ENCODE assay signal across 19 mouse cellular contexts in the genomic region with DNA sequence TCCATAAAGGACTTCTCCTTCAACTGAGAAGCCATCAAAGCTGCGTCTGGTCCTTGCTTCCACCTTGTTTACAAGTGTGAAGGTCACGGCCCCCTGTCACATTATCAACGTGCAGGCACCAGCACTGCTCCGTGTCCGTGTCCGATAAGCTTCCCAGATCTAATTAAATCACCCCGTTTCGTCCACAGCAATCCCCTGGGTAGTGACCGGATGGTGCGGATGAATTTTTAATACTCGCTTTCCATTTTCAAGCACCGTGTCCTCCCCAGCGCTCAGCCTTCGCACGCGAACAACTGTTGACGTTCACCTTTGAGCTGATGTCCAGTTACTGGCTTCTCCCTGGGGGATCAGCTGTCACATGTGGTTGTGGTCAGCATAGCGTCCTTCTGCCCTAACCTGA.
"Had no signal": no experiment of that assay in that cellular context is flagged by ENCODE, and none has a peak within 500 bp of the region (broad histone marks: within the 10 kb centered on the region; RNA-seq: fewer than 3 reads in every experiment).

No protein-coding gene starts in this region.

- H3K27ac ChIP-seq: left cerebral cortex, adult 2 months; liver, embryonic 13.5 days; midbrain, embryonic 12.5 days; neural tube, embryonic 13.5 days; stomach, postnatal 0 days had no signal

- H3K9me3 ChIP-seq: midbrain, embryonic 12.5 days; neural tube, embryonic 13.5 days had no signal

- ATAC-seq: inflammation-experienced regulatory T-cells, adult 6 months; midbrain, embryonic 16.5 days had no signal

- H3K27me3 ChIP-seq: liver, embryonic 13.5 days; neural tube, embryonic 13.5 days had no signal

- H3K4me2 ChIP-seq: liver, embryonic 13.5 days; midbrain, embryonic 12.5 days; neural tube, embryonic 13.5 days had no signal

- H3K9ac ChIP-seq: liver, embryonic 13.5 days; midbrain, embryonic 12.5 days; neural tube, embryonic 13.5 days had no signal

- H3K4me3 ChIP-seq: left cerebral cortex, adult 2 months; liver, embryonic 13.5 days; midbrain, embryonic 12.5 days; myocyte; neural tube, embryonic 13.5 days had no signal

- DNase-seq: kidney, adult 11 months; kidney, postnatal 25 days; layer of hippocampus, postnatal 36 days; liver, embryonic 13.5 days; lung, adult 2 months; lung, postnatal 14 days; lung, postnatal 4 days; right cerebral cortex, adult 18-20 months; right cerebral cortex, postnatal 14 days; right cerebral cortex, postnatal 4 days; thymus, adult 18-20 months; thymus, postnatal 36 days had no signal

- H3K4me1 ChIP-seq: liver, embryonic 13.5 days; midbrain, embryonic 12.5 days; neural tube, embryonic 13.5 days had no signal

- H3K36me3 ChIP-seq: liver, embryonic 13.5 days; midbrain, embryonic 12.5 days; neural tube, embryonic 13.5 days had no signal
